Mouse (Mus musculus) liver, embryonic 11.5 days (tissue): ENCODE measurements around the gene Pa2g4. TPM values are rescaled to one million over a fixed set of nuclear protein-coding genes. Genes with fewer than 3 reads are reported as not detected.

Experiments used
- ATAC-seq: fragments of 200-750 bp; cut with Nextera tagmentation; replicated peaks from 2 replicates; pipeline ENCODE4 v1.8.0; 2017; ENCODE audit warnings: moderate number of reproducible peaks, mild to moderate bottlenecking, moderate TSS enrichment, moderate library complexity; ENCODE audit not compliant: low FRiP score
- DNase-seq: peaks from one replicate; pipeline ENCODE4 v3.0.0-alpha.2; 2017; ENCODE audit warnings: low spot score
- H3K27ac ChIP-seq: fragments of 300-500 bp; sonication (generic); 2 replicates; pipeline ENCODE4 v1.5.1; 2014; ENCODE audit warnings: mild to moderate bottlenecking, low read depth, low read length, control low read depth
- H3K27me3 ChIP-seq: fragments of 300-500 bp; sonication (generic); replicated peaks from 2 replicates; pipeline ENCODE4 v1.6.1; 2014; ENCODE audit warnings: low read length, mixed read lengths; ENCODE audit not compliant: control insufficient read depth, insufficient read depth
- H3K36me3 ChIP-seq: fragments of 300-500 bp; sonication (generic); 2 replicates; pipeline ENCODE4 v1.6.1; 2014; ENCODE audit warnings: mild to moderate bottlenecking, low read length, moderate library complexity, mixed read lengths; ENCODE audit not compliant: control insufficient read depth, insufficient read depth
- H3K4me1 ChIP-seq: fragments of 300-500 bp; sonication (generic); replicated peaks from 2 replicates; pipeline ENCODE4 v1.6.1; 2014; ENCODE audit warnings: low read length, mixed read lengths; ENCODE audit not compliant: control insufficient read depth, insufficient read depth
- H3K4me2 ChIP-seq: fragments of 300-500 bp; sonication (generic); 2 replicates; pipeline ENCODE4 v1.6.1; 2014; ENCODE audit warnings: mild to moderate bottlenecking, control low read depth, moderate library complexity
- H3K4me3 ChIP-seq: fragments of 300-500 bp; sonication (generic); 2 replicates; pipeline ENCODE4 v1.5.1; 2014; ENCODE audit warnings: low read depth, low read length, control low read depth
- H3K9ac ChIP-seq: fragments of 300-500 bp; sonication (generic); 2 replicates; pipeline ENCODE4 v1.6.1; 2014; ENCODE audit warnings: low read depth, low read length, control low read depth
- H3K9me3 ChIP-seq: fragments of 300-500 bp; sonication (generic); 2 replicates; pipeline ENCODE4 v1.6.1; 2016; ENCODE audit warnings: low read length, inconsistent platforms, mixed read lengths; ENCODE audit not compliant: control insufficient read depth
- WGBS: fragments of 180-500 bp; shearing (Covaris S2); extraction: QIAGEN DNeasy Blood & Tissue Kit; methylation state at CpG from one replicate; pipeline ENCODE4 v1.1.7; 2014; 5-methylcytosine and 5-hydroxymethylcytosine counted together
- microRNA-seq: library from miRNA; unstranded; fragments of <30 nt; microRNA quantifications from one replicate; pipeline ENCODE4, GENCODE M21; 2017; ENCODE audit warnings: borderline number of aligned reads
- polyA plus RNA-seq: library from polyadenylated mRNA; unstranded; fragments of >200 nt; fragmentation: Nextera tagmentation; extraction: Ambion mirVana; gene quantifications from 2 replicates; pipeline ENCODE4 v1.2.1, GENCODE M21; 2014

Gene Pa2g4
- polyA plus RNA-seq, 1 experiment from 2014 or later: 384 TPM

DNA sequence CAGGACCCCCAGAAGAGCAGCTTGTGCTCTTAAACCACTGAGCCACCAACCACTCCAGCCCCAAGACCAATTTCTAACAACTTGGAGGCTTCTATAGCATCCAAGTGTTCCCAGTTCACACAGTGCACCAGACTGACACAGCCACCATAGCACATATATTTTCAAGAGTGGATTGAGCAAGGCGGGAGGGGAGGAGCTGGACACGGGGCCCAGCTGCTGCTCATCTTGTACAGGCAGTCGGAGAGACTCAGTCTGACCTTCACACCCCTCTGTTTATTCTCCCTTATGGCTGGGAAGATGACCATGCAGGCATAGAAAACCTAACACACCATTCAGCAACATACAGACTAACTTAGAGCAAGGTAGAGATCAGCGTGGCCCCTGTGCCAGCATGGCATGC lies 56.0 kb downstream of the Pa2g4 start:
- ATAC-seq (no peak), DNase-seq (no peak)
- H3K27me3 ChIP-seq: no peaks in the 10 kb centered on the region
- peaks cover 5% of the 10 kb centered on the region for H3K4me1 ChIP-seq
- peaks cover 9% of the 10 kb centered on the region for H3K36me3 ChIP-seq
- 72% methylated on average over 4 of the region's 4 CpGs for WGBS
- H3K27ac ChIP-seq: no peak overlapping the region
- no peak overlapping the region for H3K4me3 ChIP-seq
- no peak overlapping the region for H3K4me2 ChIP-seq
- H3K9me3 ChIP-seq: no peaks in the 10 kb centered on the region
- H3K9ac ChIP-seq: no peak overlapping the region

DNA sequence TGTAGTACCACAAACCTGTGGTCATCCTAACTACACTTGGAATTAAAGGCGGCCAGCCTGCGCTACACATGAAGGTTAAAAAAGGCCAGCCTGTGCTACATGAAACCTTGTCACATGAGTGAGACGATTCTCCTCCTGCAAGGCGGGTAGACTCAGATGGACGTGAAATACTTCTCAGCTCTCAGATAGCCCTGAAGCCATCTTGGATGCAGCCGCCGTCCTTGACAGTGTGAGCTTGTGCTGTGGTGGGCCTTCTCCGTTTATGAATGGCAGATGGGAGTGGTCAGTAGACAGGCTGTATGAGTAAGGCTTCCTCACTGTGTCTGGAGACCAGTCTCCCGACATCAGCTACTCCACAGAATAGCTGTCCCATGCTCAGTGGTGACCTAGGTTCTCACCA lies 56.6 kb downstream of the Pa2g4 start:
- H3K9ac ChIP-seq: no peak overlapping the region
- H3K9me3 ChIP-seq: no peaks in the 10 kb centered on the region
- DNase-seq (no peak), ATAC-seq (no peak)
- WGBS: 88% methylated on average over 9 of the region's 9 CpGs
- peaks cover 12% of the 10 kb centered on the region for H3K4me1 ChIP-seq
- no peaks in the 10 kb centered on the region for H3K27me3 ChIP-seq
- no peak overlapping the region for H3K4me3 ChIP-seq
- no peak overlapping the region for H3K27ac ChIP-seq
- H3K4me2 ChIP-seq: no peak overlapping the region
- peaks cover 9% of the 10 kb centered on the region for H3K36me3 ChIP-seq

DNA sequence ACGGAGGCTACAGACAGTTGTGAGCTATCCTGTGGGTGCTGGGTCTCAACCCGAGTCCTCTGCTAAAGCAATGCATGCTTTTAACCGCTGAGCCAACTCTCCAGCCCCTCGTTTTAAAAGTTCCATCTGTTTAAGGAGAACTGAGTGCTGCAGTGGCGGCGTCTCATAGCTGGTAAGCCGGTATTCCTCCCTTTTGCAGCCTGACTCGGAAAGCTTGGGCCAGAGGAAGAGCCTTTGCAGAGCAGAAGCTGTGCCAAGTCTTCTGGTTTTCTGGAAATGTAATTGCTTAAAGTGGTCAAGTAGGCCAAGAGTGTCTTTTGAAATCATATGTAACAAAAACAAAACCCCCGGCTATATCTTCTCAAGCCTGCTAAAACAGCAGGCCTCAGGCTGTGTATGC lies 57.5 kb downstream of the Pa2g4 start:
- H3K27ac ChIP-seq: no peak overlapping the region
- 86% methylated on average over 9 of the region's 9 CpGs for WGBS
- H3K9ac ChIP-seq: no peak overlapping the region
- H3K36me3 ChIP-seq: peaks cover 9% of the 10 kb centered on the region
- H3K4me2 ChIP-seq: no peak overlapping the region
- no peak overlapping the region for H3K4me3 ChIP-seq
- H3K4me1 ChIP-seq: peaks cover 13% of the 10 kb centered on the region
- ATAC-seq (no peak), DNase-seq (no peak)
- no peaks in the 10 kb centered on the region for H3K27me3 ChIP-seq
- H3K9me3 ChIP-seq: no peaks in the 10 kb centered on the region

Small RNAs within 50 kb of the gene (microRNA-seq; reads per million reads assigned to microRNA genes)
- 1.1 reads per million for gene Gm47275
- not detected for gene Mir6916
- not detected for gene Mir6917

Other genes with a start within 250 kb of the Pa2g4 start
- gene Cnpy2, start 243.5 kb downstream of the Pa2g4 start, polyA plus RNA-seq: 195 and 221 TPM in 2 replicates
- gene Cs, start 228.3 kb downstream of the Pa2g4 start, polyA plus RNA-seq: 255 and 280 TPM in 2 replicates
- gene Coq10a, start 197.0 kb downstream of the Pa2g4 start, polyA plus RNA-seq: 8.4 and 10.5 TPM in 2 replicates
- gene Ankrd52, start 188.9 kb downstream of the Pa2g4 start, polyA plus RNA-seq: 12.2 and 13.4 TPM in 2 replicates
- 16.5 and 17.6 TPM in 2 replicates for gene Slc39a5, start 164.8 kb downstream of the Pa2g4 start, polyA plus RNA-seq
- 101 and 104 TPM in 2 replicates for gene Nabp2, start 154.5 kb downstream of the Pa2g4 start, polyA plus RNA-seq
- 19.1 and 20.4 TPM in 2 replicates for gene Rnf41, start 154.3 kb downstream of the Pa2g4 start, polyA plus RNA-seq
- 59.0 and 59.7 TPM in 2 replicates for gene Smarcc2, start 106.7 kb downstream of the Pa2g4 start, polyA plus RNA-seq
- gene Myl6, start 71.8 kb downstream of the Pa2g4 start, polyA plus RNA-seq: 639 and 685 TPM in 2 replicates
- gene Myl6b, start 67.3 kb downstream of the Pa2g4 start, polyA plus RNA-seq: 3.9 and 4.2 TPM in 2 replicates
- gene Esyt1, start 40.1 kb downstream of the Pa2g4 start, polyA plus RNA-seq: 19.1 TPM in 2 replicates
- 9.9 and 11.1 TPM in 2 replicates for gene Zc3h10, start 18.2 kb downstream of the Pa2g4 start, polyA plus RNA-seq
- gene Rpl41, start 16.7 kb downstream of the Pa2g4 start, polyA plus RNA-seq: 3,476 and 3,859 TPM in 2 replicates
- 3.0 and 3.7 TPM in 2 replicates for gene Erbb3, start 23.7 kb upstream of the Pa2g4 start, polyA plus RNA-seq
- gene Rps26, start 60.8 kb upstream of the Pa2g4 start, polyA plus RNA-seq: 848 and 955 TPM in 2 replicates
- 0.96 and 1.3 TPM in 2 replicates for gene Ikzf4, start 80.0 kb upstream of the Pa2g4 start, polyA plus RNA-seq
- 12.4 and 12.5 TPM in 2 replicates for gene Suox, start 108.1 kb upstream of the Pa2g4 start, polyA plus RNA-seq
- 46.9 and 47.1 TPM in 2 replicates for gene Rab5b, start 130.3 kb upstream of the Pa2g4 start, polyA plus RNA-seq
- gene Pmel, start 138.2 kb upstream of the Pa2g4 start, polyA plus RNA-seq: 0.83 and 0.85 TPM in 2 replicates
- gene Cdk2, start 139.0 kb upstream of the Pa2g4 start, polyA plus RNA-seq: 102 and 117 TPM in 2 replicates
- 4.6 and 5.5 TPM in 2 replicates for gene Dgka, start 178.9 kb upstream of the Pa2g4 start, polyA plus RNA-seq
- 40.1 and 42.1 TPM in 2 replicates for gene Pym1, start 181.9 kb upstream of the Pa2g4 start, polyA plus RNA-seq
- 9.2 and 10.2 TPM in 2 replicates for gene Mmp19, start 224.9 kb upstream of the Pa2g4 start, polyA plus RNA-seq
- 32.5 and 34.1 TPM in 2 replicates for gene Dnajc14, start 238.1 kb upstream of the Pa2g4 start, polyA plus RNA-seq
- gene Tmem198b, start 238.4 kb upstream of the Pa2g4 start, polyA plus RNA-seq: 8.1 and 8.8 TPM in 2 replicates